Mouse (Mus musculus) naive thymus-derived CD4-positive, alpha-beta T cell, adult 2 months (primary cell): ENCODE data around the gene Armcx1.
"Not testable (repeated sequence)": the region's sequence is repeated elsewhere in the genome, so short reads cannot be mapped to it uniquely, and the experiment has no call there.

Experiments
- DNase-seq: peaks from one replicate; pipeline ENCODE4 v3.0.0-alpha.2; 2011; ENCODE audit warnings: low read depth

The Armcx1 gene

DNA sequence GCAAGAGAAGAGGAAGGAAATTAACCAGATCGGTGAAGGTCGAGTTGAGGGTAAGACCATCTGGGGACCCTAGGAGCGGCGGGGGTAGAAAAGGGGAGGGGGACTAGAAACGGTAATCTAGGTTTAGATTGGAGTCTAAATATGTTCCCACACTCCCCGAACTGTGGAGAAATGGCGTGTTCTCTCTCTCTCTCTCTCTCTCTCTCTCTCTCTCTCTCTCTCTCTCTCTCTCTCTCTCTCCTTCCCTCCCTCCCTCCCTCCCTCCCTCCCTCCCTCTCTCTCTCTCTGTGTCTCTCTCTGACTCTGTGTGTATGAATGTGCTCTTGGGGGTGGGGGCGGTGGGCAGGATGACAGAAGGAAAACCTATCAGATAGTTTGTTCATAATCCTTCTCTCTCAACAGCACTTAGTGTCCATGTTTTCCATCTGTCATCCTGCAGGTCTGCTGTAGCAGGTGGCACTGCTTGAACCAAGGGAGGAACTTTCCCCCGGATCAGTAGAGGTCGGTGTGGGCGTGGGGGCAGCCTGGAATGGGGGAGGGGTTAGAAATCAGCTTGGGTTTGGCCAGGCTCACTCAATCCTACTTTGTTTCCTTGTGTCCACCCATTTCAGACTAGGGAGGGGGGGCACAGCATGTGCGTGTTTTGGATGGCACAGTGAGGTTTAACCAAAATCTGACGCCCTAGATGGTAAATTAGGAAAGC, 39.7 kb downstream of the Armcx1 start:
- peak; percentile 4 for DNase-seq

DNA sequence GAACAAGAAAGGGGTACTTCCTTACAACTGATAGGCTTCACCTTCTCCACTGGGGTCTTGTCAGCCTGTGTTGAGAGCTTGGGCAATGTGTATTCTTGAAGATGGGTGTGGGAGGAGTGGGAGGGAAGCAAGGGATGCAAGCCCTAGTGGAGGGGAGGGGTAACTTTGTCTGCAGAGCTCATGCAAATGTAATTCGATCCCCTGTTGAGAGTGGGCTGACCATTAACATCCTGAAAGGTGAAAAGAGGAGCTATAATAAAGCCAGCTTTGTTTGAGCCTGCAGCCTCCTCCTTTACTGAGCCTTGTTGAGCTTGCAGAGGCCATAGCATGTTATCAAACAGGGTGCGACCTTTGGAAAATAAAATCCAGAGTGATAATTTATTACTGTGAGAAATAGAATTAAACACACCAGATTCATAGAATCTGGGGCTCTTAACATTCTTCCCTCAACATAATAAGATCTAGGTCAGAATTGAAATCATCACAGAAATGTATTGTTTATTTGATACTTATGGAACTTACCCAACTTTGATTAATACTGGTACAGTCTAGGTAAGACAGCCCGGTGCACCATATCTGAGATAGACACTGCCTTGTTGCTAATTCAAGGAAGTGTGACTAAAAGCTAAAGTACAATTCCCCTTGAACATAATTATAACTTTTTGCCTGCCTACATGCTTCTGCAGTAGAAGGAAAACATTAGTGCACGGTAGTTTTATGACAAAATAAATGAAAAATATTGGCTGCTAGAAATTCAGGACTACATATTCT, 45.9 kb downstream of the Armcx1 start:
- DNase-seq: not testable (repeated sequence)
